Mouse (Mus musculus) megakaryocyte, adult 5-6 weeks (primary cell): ENCODE data around the gene Gpr45. TPM values are rescaled to one million over a fixed set of nuclear protein-coding genes. Genes with fewer than 3 reads are reported as not detected.

Experiments
- ATAC-seq: 2 replicates; pipeline ENCODE4 v1.8.0; 2016; ENCODE audit warnings: mild to moderate bottlenecking, inconsistent platforms; ENCODE audit not compliant: poor library complexity, severe bottlenecking
- total RNA-seq, 2 experiments: library from RNA; stranded (forward) in 1 of 2; stranded (reverse) in 1 of 2; fragments of 153-499, 151-499 nt in 1 of 2; fragments of 221-1000, 200-1000 nt in 1 of 2; gene quantifications; 2 replicates each; pipeline versions ENCODE4 v1.2.3 to v1.2.4; 2015 to 2017

Gpr45 gene
- total RNA-seq, 2 experiments from 2014 or later = not detected

DNA sequence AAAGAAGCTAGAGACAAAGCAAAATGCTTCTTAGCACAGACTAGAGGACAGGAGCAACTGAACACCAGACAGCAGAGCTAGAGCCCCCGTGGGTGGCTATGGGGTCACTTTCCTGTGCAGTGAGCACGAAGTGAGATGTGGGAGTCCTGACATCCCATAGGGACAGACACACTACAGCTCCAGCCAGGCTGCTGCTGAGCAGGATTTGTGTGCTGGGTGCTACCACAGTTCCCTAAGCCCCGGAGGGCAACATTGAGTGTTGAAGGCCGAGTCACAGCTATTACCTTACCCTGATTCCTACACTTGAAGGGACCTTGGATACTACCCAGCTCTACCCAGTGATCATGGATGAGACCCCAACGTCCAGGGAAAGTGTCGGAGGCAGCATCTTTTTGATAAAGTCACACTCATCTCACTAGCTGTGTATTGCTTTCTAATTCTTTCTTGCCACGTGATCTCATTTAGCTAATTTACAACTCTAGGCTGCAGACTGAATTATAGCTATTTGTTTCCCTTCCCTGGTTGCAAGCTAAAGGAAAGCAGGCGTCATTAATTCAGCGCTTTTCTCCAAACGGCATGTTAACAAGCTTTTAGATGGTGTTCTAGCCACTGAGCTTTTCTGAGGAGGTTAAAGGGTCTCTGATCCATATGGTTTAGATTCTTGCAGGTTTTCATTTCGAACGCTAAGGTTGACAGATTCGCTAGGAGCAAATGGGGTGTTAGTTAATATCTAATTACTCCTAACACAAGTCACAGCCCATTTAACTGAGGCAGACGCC lies 92.7 kb downstream of the Gpr45 start:
- ATAC-seq = no peak

DNA sequence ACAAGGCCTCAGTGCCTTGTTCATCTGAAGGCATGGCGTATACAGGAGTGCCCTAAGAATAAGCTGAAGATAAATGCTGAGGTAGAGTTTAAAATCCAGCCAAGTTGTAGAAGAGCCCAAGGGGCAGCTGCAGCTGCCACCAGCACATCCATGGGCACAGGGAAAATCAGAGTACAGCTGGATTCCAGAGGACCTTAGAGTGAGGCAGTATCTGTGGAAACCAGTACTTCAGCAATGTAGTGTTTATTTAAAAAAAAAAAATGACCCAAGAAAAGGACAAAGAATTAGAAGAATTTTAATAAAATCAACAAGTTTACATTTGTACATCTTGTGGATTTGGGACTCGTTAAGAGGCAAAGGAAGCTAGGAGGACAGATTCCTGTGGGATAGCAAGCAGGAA lies 94.3 kb downstream of the Gpr45 start:
- no peak for ATAC-seq

DNA sequence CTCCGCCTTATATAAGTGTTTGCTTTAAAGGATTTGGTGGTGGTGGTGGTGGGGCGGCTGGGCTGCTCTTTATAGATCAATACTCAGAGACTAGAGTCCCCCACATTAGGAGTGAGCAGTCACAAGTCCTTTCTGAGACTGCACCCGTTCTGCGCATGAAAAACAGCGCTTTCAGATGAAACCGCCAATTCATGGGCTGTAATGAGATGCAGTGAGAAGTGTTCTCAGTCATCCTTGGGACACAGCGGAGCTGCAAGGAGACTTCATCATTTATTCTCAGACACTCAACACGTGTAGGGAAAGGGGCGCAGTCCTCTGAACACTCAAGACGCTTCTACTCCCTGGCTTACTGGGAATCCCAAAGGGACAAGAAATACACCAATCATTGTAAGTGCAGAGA lies 95.1 kb downstream of the Gpr45 start:
- no peak for ATAC-seq

DNA sequence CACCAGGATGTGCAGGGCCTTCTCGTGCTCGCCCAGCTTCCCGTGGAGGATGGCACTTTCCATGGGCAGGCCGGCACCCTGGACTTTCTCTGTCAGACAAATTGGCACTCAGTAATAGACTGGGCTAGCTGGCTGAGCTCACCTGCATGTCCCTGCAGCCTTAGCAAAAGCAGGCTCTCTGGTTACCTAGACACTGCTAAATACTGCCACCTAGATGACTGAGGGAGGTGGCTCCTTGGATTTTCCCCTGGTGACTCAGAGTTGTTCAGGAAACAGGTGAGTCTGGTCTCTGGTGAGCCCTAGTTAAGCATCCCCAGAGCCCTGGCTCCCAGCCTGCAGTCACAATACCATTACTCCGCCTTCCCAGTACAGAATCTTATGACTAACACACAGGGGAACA lies 99.2 kb downstream of the Gpr45 start:
- ATAC-seq = no peak

DNA sequence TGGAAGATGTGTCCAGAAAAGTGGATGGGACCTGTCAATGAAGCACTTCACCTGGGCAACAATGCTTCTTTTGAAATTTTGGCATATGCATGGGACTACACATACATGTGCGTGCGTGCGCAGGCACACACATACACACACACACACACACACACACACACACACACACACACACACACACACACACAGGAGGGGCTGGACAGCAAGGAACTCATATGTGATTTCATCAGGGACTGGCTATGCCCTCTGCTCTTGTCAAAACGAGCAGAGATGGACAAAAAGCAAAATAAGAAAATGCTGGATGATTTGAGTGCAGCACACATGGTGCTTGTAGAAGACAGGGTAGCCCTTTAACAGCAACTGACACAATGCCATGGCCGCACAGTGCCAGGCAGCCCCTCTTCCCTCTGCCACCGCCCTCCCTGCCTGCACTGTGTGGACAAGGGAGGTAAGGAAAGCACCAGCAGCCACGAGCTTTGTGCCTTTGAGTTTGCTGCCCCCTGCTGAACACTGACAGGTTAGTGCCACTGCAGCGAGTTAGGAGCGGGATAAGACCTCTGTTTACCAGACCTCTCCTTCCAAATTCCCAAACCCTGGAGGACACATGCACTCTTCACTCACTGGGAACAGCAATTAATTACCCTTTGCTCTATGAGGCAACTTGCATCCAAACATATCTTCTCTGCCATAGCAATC lies 113.1 kb downstream of the Gpr45 start:
- ATAC-seq = peak; percentile 59

DNA sequence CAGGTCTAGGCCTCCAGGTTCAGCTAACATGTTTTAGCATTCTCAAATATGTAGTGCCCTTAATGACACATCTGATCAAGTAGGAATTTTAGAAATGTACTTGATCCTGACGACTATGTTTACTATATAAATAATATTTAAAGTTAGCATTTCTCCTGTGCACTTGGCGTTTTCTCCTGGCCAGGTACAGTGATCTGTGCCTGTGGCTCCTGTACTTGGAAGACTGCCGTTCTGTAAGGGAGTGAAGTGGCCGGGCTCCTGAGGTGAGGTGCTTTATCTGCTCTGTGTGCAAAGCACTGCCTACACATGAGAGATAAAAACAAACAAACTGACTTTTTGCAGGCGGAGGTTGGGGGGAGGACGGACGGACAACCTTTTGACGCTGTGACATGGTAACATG lies 113.9 kb downstream of the Gpr45 start:
- no peak for ATAC-seq

DNA sequence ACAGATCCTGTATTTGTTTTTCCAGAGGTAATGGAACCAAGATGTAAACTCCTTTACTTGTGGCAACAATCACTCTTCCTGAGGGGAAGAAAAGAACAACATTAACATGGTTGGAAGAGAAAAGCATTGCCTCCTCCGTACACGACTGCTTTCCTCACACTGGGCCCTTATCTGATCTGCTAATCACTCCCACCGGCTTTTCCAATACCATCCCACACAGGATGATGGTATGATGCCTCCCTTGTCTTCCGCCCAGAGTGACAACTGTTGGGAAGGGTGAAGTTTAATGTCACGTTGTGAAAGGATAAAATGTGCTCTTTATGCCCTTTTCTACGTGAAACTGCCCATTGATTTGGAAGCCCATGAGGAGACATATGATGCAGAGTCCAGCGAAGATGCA lies 114.9 kb downstream of the Gpr45 start:
- no peak for ATAC-seq

DNA sequence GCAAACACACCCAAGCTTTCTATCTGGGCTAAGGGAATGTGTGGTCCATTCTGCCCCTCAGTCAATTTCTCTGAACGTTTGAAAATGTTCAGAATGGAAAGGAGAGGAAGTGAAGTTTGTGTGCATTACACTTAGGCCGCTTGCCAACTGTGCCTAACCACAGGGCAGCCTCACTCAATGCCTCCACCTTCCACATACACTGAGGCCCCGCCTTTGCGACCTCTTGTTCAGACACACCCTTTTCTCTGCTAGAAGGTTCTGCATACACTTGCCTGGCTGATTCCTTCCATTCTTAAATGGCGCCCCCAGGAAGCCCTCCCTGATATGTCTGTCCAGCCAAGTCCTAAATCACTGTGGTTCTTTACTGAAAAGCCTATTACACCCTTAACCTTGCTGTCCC lies 118.1 kb downstream of the Gpr45 start:
- ATAC-seq = peak; percentile 98

DNA sequence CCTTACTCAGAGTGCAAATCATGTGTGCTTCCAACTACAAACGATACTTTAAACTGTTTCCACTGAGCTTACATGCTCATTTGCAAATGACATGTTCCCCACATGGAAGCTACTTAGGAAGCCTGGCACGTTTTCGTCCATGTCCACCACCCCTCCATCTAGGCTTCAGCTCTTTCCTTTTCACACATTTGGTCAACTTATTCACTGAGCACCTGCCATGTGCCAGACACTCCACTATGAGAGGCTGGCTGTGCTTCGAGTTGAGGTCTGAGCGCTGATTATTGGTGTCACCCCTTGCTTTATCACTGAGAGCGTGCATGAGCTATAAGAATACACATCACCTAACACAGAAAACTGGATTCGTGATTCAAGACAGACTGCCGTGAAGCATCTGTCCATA lies 119.4 kb downstream of the Gpr45 start:
- ATAC-seq = no peak

DNA sequence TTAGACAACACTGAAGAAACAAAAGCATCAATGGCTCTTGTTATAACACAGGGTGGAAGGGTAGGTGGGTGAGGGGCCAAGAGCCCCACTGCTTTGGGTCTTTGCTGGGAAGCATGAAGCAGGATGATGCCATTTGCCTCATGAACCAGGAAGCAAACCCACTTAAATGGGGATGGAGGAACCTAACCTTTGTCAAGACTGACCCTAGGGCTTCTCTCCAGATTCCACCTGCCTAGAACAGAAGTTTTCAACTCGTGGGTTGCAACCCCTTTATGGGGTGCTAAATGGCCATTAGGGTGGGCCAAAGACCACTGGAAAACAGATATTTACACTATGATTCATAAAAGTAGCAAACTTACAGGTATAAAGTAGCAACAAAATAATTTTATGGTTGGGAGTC lies 119.9 kb downstream of the Gpr45 start:
- no peak for ATAC-seq

DNA sequence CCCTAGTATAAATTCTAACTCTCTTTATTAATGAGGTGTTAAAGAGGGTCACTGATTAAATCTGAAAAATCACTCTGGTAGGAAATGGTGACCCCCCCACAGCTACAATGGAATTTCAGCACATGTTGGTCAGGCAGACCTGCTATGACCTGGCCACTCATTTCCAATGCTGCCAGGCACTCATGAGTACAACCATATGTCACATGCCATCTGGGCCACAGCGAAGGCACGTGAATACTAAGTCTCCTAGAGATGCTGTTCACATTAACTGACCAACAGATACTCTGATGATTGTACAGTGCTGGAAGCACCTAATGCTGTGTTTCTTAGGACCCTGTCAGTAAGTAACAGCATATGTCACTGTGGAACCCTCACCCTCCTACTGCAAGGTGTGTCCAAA lies 122.1 kb downstream of the Gpr45 start:
- no peak for ATAC-seq

DNA sequence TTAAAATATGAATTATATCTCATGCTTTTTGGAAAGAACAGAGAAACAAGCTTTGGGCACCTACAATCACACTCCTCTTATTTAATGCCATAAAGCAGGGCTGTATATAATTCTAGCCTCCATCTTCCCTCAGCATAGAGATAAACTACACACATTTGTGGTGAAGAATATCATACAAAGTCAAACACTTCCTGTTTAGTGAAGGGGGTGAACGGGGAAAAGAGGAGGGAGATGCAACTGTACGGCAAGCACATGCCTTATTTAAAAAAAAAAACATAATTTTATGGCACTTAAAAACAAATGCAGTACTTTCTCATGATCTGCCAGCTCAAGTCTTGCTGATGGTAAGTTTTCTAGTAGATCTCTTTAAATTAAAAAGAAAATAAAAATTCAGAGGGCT lies 125.5 kb downstream of the Gpr45 start:
- no peak for ATAC-seq

DNA sequence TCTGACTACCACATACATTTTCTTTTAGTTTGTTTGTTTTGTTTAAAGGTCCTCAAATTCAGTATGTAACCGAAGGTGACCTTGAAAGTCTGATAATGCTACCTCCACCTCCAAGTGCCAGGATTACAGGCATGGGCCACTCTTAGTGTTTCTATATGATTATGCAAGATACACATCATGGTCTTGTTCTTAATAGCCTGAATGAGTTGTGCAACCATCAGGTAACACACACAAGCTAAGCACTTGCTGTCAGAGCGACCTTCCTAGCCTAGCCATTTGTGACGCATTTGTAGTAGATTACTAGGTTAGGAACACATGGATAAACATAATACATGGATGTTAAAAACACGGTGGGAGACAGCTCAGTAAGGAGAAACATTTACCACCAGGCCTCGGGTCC lies 130.3 kb downstream of the Gpr45 start:
- no peak for ATAC-seq

Other genes with a start within 250 kb of the Gpr45 start
- 34.0 and 42.5 TPM in 2 replicates for gene Mrps9, start 101.6 kb upstream of the Gpr45 start, total RNA-seq (2015)
- 57.1 and 65.6 TPM in 2 replicates for gene Mrps9, start 101.6 kb upstream of the Gpr45 start, total RNA-seq (2017)
- 19.4 and 22.3 TPM in 2 replicates for gene Tgfbrap1, start 145.8 kb downstream of the Gpr45 start, total RNA-seq (2015)
- gene Tgfbrap1, start 145.8 kb downstream of the Gpr45 start, total RNA-seq (2017) = 12.3 and 13.5 TPM in 2 replicates
- gene AI597479, start 145.8 kb downstream of the Gpr45 start, total RNA-seq (2015) = 8.4 and 9.3 TPM in 2 replicates
- 13.4 and 14.5 TPM in 2 replicates for gene AI597479, start 145.8 kb downstream of the Gpr45 start, total RNA-seq (2017)
- 0.64 TPM in 1 of 2 replicates, not detected in the other for gene Fhl2, start 244.1 kb downstream of the Gpr45 start, total RNA-seq (2015)
- gene Fhl2, start 244.1 kb downstream of the Gpr45 start, total RNA-seq (2017) = 1.0 and 1.4 TPM in 2 replicates